Mouse (Mus musculus) spleen, embryonic (tissue): ENCODE measurements around the gene Nxpe4.

Source experiments
- CTCF ChIA-PET: fragments of 350-600 bp; sonication (Branson Sonifier 250); formaldehyde crosslinking; loops from one replicate; lab custom pipeline; 2022; lab: Charles Lee

The Nxpe4 gene

DNA sequence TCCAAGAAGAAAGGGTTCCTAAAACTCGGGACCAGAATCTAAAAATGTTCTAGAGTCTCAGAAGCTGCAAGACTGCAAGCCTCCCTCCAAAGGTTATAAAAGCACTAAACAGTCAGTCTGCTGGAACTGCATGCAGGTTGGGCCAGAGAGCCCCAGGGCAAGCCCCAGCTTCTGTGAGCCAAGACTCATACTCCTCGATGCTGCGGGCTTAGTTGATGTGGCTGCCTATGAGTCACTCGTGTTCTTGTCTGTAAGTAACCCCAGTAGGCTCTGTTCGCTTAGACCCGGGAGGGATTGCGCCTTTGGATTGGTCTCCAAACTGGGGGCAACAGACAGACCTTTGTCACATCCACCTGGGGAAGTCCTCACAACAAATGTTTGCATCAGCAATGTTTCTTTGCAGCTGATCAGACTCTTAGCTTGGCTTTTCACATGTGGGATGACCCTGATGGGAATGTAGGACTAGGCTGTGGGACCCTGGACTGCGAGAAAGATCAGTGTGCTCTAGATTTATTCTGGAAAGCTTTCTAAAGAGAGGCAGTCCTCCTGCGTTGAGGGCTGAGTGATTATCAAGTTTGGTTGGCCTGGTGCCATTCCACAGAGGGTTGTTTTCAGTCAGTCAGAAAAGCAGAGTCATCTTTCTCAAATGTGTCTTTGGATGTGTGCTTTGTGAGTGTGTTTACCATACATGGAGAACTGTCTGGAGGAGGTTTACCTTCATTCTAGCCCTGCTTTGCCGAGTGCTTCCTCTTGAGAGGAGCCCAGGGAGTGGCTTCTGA is 245.9 kb downstream of the Nxpe4 start:
- CTCF ChIA-PET = no interaction called here

DNA sequence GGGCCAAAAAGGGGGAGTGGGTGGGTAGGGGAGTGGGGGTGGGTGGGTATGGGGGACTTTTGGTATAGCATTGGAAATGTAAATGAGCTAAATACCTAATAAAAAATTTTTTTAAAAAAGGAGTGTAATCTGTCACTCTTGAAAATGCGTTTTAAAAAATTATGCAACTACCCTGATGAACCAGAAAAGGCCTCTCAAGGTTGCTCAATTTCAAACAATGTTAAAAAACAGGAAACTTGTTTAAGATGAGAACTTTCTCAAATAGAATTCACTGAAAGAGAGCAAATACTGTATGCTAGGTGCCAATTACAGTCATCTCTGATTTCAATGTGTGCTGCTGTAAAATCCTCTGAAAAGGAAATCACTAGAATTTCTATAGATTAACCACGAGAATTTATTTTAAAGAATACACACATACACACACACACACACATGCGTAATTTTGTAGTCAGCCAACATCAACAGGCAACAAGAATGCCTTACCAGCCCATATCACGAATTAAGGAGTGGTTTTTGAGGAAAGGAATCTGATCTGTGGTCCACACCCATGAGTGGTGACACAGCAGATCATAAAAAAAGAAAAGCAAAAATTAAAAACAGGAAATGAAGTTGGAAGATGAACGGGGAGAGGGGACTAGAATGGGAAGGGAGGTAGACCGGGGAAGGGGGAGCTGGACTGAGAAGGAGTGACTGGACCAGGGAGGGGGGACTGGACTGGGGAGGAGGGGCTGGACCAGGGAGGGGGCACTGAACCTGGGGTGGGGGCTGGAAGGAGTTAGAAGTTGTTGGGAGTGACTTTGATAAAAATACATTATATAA is 248.6 kb downstream of the Nxpe4 start:
- CTCF ChIA-PET = no interaction called here

DNA sequence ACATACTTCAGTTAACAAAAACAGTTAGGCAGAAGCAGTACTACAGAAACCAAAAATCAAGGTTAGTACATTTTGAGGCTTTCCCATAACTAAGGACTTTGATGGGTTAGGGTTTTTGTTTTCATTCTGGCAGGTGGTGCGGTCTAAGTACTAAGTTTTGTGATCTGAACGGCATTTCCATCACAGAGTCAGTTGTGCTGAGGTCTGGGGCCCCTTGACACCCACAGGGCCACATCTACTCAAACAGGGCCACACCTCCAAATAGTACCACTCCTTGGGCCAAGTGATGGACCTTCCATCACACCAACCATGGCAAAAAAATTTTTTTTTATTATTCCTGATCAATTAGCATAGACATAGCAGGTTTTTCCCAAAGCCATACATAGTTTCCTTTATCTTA is 251.8 kb downstream of the Nxpe4 start:
- CTCF ChIA-PET = no interaction called here

DNA sequence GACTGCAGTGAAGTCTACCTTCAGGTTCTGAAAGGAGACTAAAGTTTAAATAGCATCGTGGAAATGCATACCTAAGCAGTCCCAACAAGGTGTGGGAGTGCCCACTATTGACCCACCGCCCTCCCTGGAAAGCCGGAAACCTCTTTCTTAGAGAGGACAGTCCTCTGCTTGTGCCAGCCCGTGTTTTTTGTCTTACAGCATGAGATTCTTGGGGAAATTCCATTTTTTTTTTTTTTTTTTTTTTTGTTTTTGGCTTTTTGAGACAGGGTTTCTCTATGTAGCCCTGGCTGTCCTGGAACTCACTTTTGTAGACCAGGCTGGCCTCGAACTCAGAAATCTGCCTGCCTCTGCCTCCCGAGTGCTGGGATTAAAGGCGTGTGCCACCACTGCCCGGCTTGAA is 255.5 kb downstream of the Nxpe4 start:
- CTCF ChIA-PET = interaction anchor here (0.8 kb wide), 1 partner anchor 27 kb away, joined by 3 read pairs; no protein-coding TSS in a partner anchor

DNA sequence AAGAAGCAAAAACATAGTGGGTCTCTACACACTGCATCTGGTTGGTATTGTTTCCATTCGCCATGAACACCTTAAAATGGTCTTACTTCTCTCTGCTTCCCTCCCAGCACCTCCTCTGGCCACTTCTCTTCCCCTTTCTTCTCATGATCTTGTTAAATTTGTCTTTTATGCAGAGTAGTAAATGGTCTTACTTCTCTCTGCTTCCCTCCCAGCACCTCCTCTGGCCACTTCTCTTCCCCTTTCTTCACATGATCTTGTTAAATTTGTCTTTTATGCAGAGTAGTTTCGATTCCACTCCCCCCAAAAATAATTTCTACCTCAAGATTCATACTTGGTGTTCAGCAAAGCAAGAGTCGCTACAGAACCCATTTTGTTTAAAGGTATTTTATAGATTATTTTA is 256.2 kb downstream of the Nxpe4 start:
- CTCF ChIA-PET = interaction anchor here (0.6 to 0.8 kb wide), 3 partner anchors 26 to 78 kb away, joined by 3 read pairs; no protein-coding TSS in a partner anchor

DNA sequence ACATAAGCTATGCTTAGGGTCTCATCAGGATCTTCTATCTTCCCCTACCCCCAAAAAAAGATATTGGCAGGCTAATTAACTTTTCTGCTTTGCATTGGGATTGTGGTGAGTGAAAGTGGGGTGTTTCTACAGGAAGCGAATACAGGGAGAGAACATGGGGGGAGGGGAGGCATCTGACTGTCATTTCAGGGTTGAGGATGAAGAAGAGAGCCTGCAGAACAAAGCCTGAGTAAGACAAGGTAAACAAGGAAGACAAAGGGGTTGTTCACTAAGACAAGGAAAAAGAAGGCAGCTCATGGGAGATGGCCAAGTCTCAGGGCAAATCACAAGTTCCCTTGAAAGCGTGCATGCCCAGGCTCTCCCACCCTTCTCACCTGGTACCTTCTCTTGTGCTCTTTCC is 256.6 kb downstream of the Nxpe4 start:
- CTCF ChIA-PET = interaction anchor here (0.6 to 0.8 kb wide), 3 partner anchors 26 to 77 kb away, joined by 3 read pairs; no protein-coding TSS in a partner anchor

DNA sequence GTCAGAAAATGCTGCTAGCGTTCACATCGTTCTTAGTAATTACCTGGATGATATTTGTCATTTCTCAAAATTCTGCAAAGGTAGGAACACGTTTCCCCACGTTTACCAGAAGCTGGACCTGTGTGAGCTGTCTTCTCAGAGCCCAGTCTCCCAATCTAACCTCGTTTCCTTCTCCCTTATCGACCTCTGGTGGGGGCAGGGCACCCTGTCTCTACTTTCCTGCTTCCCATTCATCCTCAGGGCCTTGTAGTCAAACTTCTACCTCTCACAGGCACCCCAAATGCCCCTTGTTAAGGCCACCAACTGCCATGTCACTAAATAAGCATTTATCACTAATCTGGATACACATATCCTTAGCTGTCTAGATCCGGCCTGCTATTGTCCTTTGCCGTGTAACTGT is 257.0 kb downstream of the Nxpe4 start:
- CTCF ChIA-PET = interaction anchor here (0.6 kb wide), 1 partner anchor 77 kb away, joined by 3 read pairs; no protein-coding TSS in a partner anchor

DNA sequence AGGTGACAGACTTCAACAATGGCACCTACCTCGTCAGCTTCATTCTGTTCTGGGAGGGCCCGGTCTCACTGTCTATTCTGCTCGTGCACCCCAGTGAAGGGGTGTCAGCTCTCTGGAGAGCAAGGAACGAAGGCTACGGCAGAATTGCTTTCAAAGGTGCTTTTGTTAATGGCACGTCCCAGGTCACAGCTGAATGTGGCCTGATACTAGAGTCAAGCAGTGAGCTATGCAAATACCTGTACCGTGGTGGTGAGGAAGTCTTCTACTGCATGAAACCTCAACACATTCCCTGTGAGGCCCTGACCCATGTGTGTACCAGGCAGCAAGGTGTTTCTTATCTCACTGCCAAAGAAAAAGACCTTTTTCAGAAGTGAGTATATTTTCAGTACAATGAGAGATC is 258.6 kb downstream of the Nxpe4 start:
- CTCF ChIA-PET = no interaction called here

DNA sequence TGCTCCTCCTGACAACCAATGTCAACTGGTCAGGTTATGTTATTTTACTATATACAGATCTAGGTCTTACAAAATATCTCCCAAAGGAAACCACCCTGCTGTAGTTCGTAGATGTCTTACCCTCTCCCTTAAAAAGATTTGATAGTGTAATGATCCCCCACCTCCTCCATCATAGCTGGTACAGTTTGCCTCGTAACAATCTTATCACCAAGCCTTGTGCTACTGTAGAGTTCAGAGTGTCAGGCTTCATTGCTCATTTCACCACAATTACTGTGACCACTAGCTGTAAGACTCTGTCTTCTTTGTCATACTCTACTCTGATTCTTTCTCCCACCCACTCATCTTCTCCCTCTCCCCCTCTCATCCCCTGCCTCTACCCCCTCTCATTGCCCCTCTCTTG is 259.2 kb downstream of the Nxpe4 start:
- CTCF ChIA-PET = interaction anchor here (0.7 to 0.9 kb wide), 2 partner anchors 22 to 68 kb away, joined by 3 to 8 read pairs; partner anchors contain the start of gene Nxpe2

DNA sequence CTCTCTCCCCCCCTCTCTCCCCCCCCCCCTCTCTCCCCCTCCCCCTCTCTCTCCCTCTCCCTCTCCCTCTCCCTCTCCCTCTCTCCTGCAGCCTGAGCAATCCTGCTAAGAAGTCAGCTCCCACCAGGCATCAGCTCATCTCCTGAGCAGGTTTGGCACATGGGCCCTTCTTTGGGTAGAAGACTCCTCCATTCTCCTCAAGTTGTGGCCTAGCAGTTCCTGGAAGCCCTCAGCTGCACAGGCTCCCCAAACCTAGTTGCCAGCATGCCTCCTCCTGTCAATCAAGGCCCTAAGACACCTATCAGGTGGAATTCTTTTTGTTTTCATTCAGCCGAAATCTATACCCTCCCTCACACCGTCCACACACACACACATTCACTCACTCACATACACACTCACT is 259.7 kb downstream of the Nxpe4 start:
- CTCF ChIA-PET = interaction anchor here (0.7 to 0.9 kb wide), 2 partner anchors 22 to 68 kb away, joined by 3 to 8 read pairs; partner anchors contain the start of gene Nxpe2

DNA sequence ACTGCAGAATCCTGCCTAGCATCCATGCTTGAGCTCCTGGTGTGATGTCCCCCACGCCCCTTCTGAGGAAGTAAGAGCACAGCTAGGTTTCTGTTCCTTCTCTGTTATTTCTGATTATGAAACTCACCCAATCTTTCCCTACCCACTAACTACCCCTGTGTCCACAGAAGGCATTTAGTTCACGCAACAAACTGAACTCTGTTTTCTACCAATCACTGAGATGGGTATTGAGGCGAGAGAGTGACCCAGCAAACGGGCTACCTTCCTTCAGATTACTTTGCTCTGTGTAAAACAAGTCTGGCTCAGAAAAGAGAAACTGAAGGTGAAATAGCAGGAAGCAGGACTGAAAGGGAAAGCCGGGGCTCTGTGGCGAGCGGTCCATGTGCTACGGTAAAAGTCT is 260.6 kb downstream of the Nxpe4 start:
- CTCF ChIA-PET = no interaction called here

DNA sequence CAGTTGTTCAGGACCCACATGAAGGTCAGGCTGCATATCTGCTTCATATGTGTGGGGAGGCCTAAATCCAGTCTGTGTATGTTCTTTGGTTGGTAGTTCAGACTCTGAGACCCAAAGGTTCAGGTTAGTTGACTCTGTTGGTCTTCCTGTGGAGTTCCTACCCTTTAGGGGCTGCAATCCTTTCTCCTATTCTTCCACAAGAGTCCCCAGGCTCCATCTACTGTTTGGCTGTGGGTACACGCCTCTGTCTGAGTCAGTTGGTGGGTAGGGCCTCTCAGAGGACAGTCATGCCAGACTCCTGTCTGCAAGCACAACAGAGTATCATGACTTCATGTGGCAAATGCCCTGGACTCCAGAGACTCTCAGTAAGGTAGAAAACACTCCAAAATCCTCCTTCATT is 261.4 kb downstream of the Nxpe4 start:
- CTCF ChIA-PET = no interaction called here

DNA sequence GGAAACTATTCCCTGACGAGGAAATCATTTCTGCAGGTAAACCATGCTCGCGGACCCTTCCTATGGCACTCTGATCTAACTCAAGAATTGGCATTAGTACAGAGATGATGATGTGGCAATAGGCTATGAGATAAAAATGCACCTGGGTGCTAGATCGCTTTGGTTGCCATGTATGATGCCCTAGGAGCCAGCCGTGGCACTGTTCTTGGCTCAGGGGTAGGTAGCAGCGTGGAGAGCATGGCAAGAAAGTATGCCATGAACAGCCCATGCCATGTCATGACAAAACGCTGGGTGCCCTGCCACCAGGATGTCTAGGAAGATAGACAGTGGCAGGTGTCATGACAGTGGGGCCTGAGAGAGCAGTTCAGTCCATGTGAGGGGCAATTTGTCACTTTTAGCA is 265.4 kb downstream of the Nxpe4 start:
- CTCF ChIA-PET = no interaction called here

DNA sequence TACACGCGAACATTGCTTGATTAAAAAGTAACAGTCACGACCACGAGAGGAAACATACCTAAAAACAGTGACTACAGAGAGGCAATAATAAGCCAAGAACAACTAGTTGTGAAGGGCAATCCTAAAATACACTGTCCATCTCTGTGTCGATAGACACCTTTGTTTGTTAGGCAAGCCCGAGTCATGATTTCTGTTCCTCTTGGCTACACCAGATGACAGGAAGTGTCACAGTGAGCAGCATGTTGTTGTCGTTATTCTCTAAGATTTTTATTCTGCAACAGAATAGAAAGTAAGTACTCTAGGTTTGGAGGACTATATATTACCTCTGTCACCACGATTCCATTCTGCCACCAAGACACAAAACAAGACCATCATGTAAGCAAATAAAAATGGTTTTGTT is 270.6 kb downstream of the Nxpe4 start:
- CTCF ChIA-PET = interaction anchor here (0.6 kb wide), 1 partner anchor 57 kb away, joined by 8 read pairs; no protein-coding TSS in a partner anchor

DNA sequence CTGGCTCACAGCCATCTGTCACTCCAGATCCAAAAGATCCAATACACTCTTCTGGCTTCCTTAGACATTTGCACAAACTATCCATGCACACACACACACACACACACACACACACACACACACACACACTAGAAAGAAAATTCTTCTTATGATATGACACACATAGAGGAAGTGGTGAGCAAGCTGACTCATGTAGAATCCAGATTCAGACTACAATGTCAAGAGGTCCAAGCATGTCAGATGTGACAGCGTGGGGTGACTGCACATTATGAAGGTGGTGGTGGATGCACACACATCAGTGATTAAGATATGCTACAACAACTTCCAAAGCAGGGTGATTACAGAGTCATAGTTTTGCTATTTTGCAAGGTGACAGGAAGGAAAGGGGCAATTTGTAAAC is 282.1 kb downstream of the Nxpe4 start:
- CTCF ChIA-PET = interaction anchor here (0.9 to 1.3 kb wide), 2 partner anchors 22 to 26 kb away, joined by 3 to 8 read pairs; no protein-coding TSS in a partner anchor

DNA sequence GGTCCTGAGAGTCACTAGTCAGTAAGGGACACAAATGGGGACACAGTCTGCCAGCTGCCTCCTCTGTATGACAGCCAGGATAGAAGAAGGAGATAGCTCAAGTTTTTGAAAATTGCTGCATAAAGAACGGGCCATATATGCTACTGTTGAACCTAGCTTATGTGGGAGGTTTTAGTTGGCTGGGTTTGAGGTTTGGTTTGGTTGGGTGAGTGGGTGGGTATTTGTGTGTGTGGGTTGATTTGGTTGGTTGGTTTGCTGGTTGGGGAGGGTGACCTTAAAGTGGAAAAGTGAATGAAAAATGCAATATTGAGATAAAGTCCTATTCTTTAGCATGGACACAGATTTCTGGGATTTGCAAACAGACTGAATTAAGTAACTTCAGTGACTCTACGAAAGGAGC is 283.0 kb downstream of the Nxpe4 start:
- CTCF ChIA-PET = interaction anchor here (0.5 to 1.3 kb wide), 3 partner anchors 27 to 220 kb away, joined by 3 read pairs; no protein-coding TSS in a partner anchor

DNA sequence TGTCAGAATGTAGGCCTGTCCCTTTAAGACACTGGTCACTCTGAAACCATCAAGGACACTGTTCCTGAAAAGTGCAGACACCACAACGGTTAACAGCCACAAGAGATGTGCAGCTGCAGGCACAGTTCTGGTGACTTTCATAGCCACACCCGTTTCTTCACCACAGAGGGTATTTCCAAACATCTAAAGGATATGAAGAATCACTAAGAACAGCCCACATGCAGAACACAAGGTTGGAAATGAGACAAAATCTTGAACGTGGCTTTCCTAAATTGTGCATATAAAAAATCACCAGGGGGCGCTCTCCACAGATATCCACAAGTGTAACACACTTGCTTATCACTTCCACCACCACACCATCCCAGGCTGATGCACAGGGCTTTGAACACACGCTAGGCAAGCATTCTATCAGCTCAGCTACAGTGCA is 286.0 kb downstream of the Nxpe4 start:
- CTCF ChIA-PET = interaction anchor here (0.5 to 1.3 kb wide), 3 partner anchors 17 to 180 kb away, joined by 3 to 7 read pairs (median 7); no protein-coding TSS in a partner anchor
